In genomic region chr4:139624706-139625105, GRCm38 (mm10) we compare ENCODE assay signal across 9 mouse cellular contexts. TPM values are rescaled to one million over a fixed set of nuclear protein-coding genes. Genes with fewer than 3 reads are reported as not detected.
DNase-seq lines count a peak whose midpoint lies in the region; ATAC-seq and TF ChIP-seq lines count a peak whose summit lies in the region.
"Had no signal": no experiment of that assay in that cellular context is flagged by ENCODE, and none has a peak within 500 bp of the region (broad histone marks: within the 10 kb centered on the region; RNA-seq: fewer than 3 reads in every experiment).

No protein-coding gene starts in this region.

- H3K9me3 ChIP-seq in erythroblast, embryonic 14.5 days (ENCODE audit: control insufficient read depth, low read length), result no peaks in the 10 kb centered on the region
- no peaks in the 10 kb centered on the region for H3K9me3 ChIP-seq in liver, postnatal 0 days (ENCODE audit: low read length)

- no peak for TF ChIP-seq CTCF in liver, postnatal 0 days (IDR thresholded peaks at IDR 0.05; ENCODE audit: low read depth)

- H3K36me3 ChIP-seq in erythroblast, embryonic 14.5 days (ENCODE audit: control insufficient read depth), result peaks cover 2% of the 10 kb centered on the region; the same call in 1 of the 2 replicates
- no peaks in the 10 kb centered on the region for H3K36me3 ChIP-seq in liver, postnatal 0 days (replicated peaks; ENCODE audit: insufficient read depth, low read length)

- H3K4me2 ChIP-seq in liver, postnatal 0 days (ENCODE audit: low read depth, low read length), result peak overlapping the region; percentile 98

- peaks cover 47% of the 10 kb centered on the region for H3K4me1 ChIP-seq in erythroblast, embryonic 14.5 days (ENCODE audit: control insufficient read depth)
- H3K4me1 ChIP-seq in liver, postnatal 0 days (ENCODE audit: insufficient read depth), result peaks cover 21% of the 10 kb centered on the region

- intact Hi-C loops in left cerebral cortex, postnatal 4 days (cut with DNase I), result loop anchor here (10.0 kb wide), 1 partner anchor 140 kb away; no protein-coding TSS in a partner anchor

- no peak for TF ChIP-seq EP300 in liver, postnatal 0 days (IDR thresholded peaks at IDR 0.05; ENCODE audit: low read depth)

- peak overlapping the region; percentile 77 for H3K9ac ChIP-seq in liver, postnatal 0 days (replicated peaks)

- no peaks in the 10 kb centered on the region for H3K27me3 ChIP-seq in erythroblast, embryonic 14.5 days (ENCODE audit: control insufficient read depth)
- no peaks in the 10 kb centered on the region for H3K27me3 ChIP-seq in liver, postnatal 0 days (ENCODE audit: insufficient read depth, low read length)

- peak overlapping the region; percentile 32 for H3K4me3 ChIP-seq in erythroblast, embryonic 14.5 days (replicated peaks)
- H3K4me3 ChIP-seq in liver, postnatal 0 days (ENCODE audit: low read depth, low read length), result peak overlapping the region; percentile 78

- peak overlapping the region; percentile 98 for H3K27ac ChIP-seq in liver, postnatal 0 days (ENCODE audit: low read depth)

- no peak for ATAC-seq in erythroblast, adult 5-6 weeks (replicated peaks; ENCODE audit: low FRiP score, poor library complexity, severe bottlenecking)
- peak; percentile 36 for ATAC-seq in liver, postnatal 0 days

- 53% methylated on average over 10 of the region's 10 CpGs for WGBS in liver, postnatal 0 days (ENCODE audit: insufficient replicate concordance)

- DNase-seq in 416B (ENCODE audit: low read depth), result peak; percentile 55
- DNase-seq in kidney, adult 11 months, result peak; percentile 88
- peak; percentile 85 for DNase-seq in liver, postnatal 0 days
- DNase-seq in c-Kit-positive CD71-positive TER-119-positive erythroid progenitor cells, embryonic 14.5 days (ENCODE audit: low spot score), result no peak
- no peak for DNase-seq in left cerebral cortex, postnatal 4 days
- DNase-seq in frontal cortex, postnatal 25 days (ENCODE audit: low spot score in 2 of 2), result no peak

RNA-seq across cellular contexts. Expression of gene Aldh4a1, which starts 2.0 kb away (rescaled TPM):
- 0.75 and 0.77 TPM in 2 replicates for polyA plus RNA-seq in erythroblast, embryonic 14.5 days (2012)
- total RNA-seq in erythroblast, adult 5-6 weeks (2015; ENCODE audit: low replicate concordance), result 1.3 TPM in 2 replicates
- 2.0 and 3.8 TPM in 2 replicates for total RNA-seq in erythroblast, adult 5-6 weeks (2017; ENCODE audit: low replicate concordance)
- polyA plus RNA-seq in liver, postnatal 0 days (2015; fragmentation: Nextera tagmentation; extraction: Ambion mirVana), result 81.2 and 86.3 TPM in 2 replicates
- total RNA-seq in left cerebral cortex, postnatal 4 days (2021), result 10 to 100 TPM; 23.6 to 25.0 TPM

RNA-seq across cellular contexts. Expression of gene Gm21969, which starts 21.7 kb away (rescaled TPM):
- 0.01 and 0.14 TPM in 2 replicates for polyA plus RNA-seq in erythroblast, embryonic 14.5 days (2012)
- not detected in 2 replicates for total RNA-seq in erythroblast, adult 5-6 weeks (2015; ENCODE audit: low replicate concordance)
- 0.60 TPM in 1 of 2 replicates, not detected in the other for total RNA-seq in erythroblast, adult 5-6 weeks (2017; ENCODE audit: low replicate concordance)
- polyA plus RNA-seq in liver, postnatal 0 days (2015; fragmentation: Nextera tagmentation; extraction: Ambion mirVana), result 0.04 TPM in 1 of 2 replicates, not detected in the other
- total RNA-seq in left cerebral cortex, postnatal 4 days (2021), result under 1 TPM in 1 of 2 experiments, not detected in 1; 0.12 TPM
- polyA plus RNA-seq: heart, postnatal 0 days had no signal

RNA-seq across cellular contexts. Expression of gene Tas1r2, which starts 28.6 kb away (rescaled TPM):
- not detected in 2 replicates for polyA plus RNA-seq in erythroblast, embryonic 14.5 days (2012)
- total RNA-seq in erythroblast, adult 5-6 weeks (2015; ENCODE audit: low replicate concordance), result not detected in 2 replicates
- total RNA-seq in erythroblast, adult 5-6 weeks (2017; ENCODE audit: low replicate concordance), result not detected in 2 replicates
- not detected in 2 replicates for polyA plus RNA-seq in liver, postnatal 0 days (2015; fragmentation: Nextera tagmentation; extraction: Ambion mirVana)
- not detected for total RNA-seq in left cerebral cortex, postnatal 4 days (2021)
- polyA plus RNA-seq: heart, postnatal 0 days had no signal

Comparison
In these comparisons a context has a peak if more than half of its experiments do, and no peak if none do; other contexts are left out.
1. DNase-seq: peak in 416B (single experiment), kidney, adult 11 months (single experiment) and liver, postnatal 0 days (single experiment); none in c-Kit-positive CD71-positive TER-119-positive erythroid progenitor cells, embryonic 14.5 days (single experiment), left cerebral cortex, postnatal 4 days (single experiment) and frontal cortex, postnatal 25 days (0 of 2).
2. RNA of gene Aldh4a1, which starts 2.0 kb away (total RNA-seq): 23.6 to 25.0 TPM in left cerebral cortex, postnatal 4 days; 1.3 to 3.8 TPM in erythroblast, adult 5-6 weeks; every median in the first group is over 4 times any median in the second.